Mouse (Mus musculus) embryonic facial prominence, embryonic 12.5 days (tissue): ENCODE results near the gene Parp16. TPM values are rescaled to one million over a fixed set of nuclear protein-coding genes. Genes with fewer than 3 reads are reported as not detected.
"Not testable (repeated sequence)": the region's sequence is repeated elsewhere in the genome, so short reads cannot be mapped to it uniquely, and the experiment has no call there.

Experiments
- ATAC-seq: fragments of 200-750 bp; cut with Nextera tagmentation; 2 replicates; pipeline ENCODE4 v1.8.0; 2017; ENCODE audit not compliant: insufficient number of reproducible peaks, insufficient read depth, low FRiP score, low TSS enrichment
- H3K27ac ChIP-seq: fragments of 300-500 bp; sonication (generic); 2 replicates; pipeline ENCODE4 v1.5.1; 2016; ENCODE audit warnings: mild to moderate bottlenecking
- H3K27me3 ChIP-seq: fragments of 300-500 bp; sonication (generic); 2 replicates; pipeline ENCODE4 v1.6.1; 2016; ENCODE audit warnings: mild to moderate bottlenecking, moderate library complexity
- H3K36me3 ChIP-seq: fragments of 300-500 bp; sonication (generic); 2 replicates; pipeline ENCODE4 v1.6.1; 2016; ENCODE audit warnings: mild to moderate bottlenecking
- H3K4me1 ChIP-seq: fragments of 300-500 bp; sonication (generic); 2 replicates; pipeline ENCODE4 v1.6.1; 2016
- H3K4me2 ChIP-seq: fragments of 300-500 bp; sonication (generic); replicated peaks from 2 replicates; pipeline ENCODE4 v1.6.1; 2016; ENCODE audit warnings: mild to moderate bottlenecking, moderate library complexity
- H3K4me3 ChIP-seq: fragments of 300-500 bp; sonication (generic); 2 replicates; pipeline ENCODE4 v1.5.1; 2016; ENCODE audit warnings: mild to moderate bottlenecking
- H3K9ac ChIP-seq: fragments of 300-500 bp; sonication (generic); 2 replicates; pipeline ENCODE4 v1.6.1; 2016; ENCODE audit warnings: mild to moderate bottlenecking, moderate library complexity
- H3K9me3 ChIP-seq: fragments of 300-500 bp; sonication (generic); 2 replicates; pipeline ENCODE4 v1.6.1; 2016; ENCODE audit warnings: mild to moderate bottlenecking, moderate library complexity
- WGBS: fragments of 180-500 bp; shearing (Covaris S2); methylation state at CpG from one replicate; pipeline ENCODE4 v1.1.7; 2016; 5-methylcytosine and 5-hydroxymethylcytosine counted together
- polyA plus RNA-seq: library from polyadenylated mRNA; unstranded; fragments of >200 nt; fragmentation: Nextera tagmentation; extraction: Ambion mirVana; gene quantifications from 2 replicates; pipeline ENCODE4 v1.2.1, GENCODE M21; 2016

Gene Parp16
- polyA plus RNA-seq, 1 experiment from 2014 or later: 7.1 TPM

DNA sequence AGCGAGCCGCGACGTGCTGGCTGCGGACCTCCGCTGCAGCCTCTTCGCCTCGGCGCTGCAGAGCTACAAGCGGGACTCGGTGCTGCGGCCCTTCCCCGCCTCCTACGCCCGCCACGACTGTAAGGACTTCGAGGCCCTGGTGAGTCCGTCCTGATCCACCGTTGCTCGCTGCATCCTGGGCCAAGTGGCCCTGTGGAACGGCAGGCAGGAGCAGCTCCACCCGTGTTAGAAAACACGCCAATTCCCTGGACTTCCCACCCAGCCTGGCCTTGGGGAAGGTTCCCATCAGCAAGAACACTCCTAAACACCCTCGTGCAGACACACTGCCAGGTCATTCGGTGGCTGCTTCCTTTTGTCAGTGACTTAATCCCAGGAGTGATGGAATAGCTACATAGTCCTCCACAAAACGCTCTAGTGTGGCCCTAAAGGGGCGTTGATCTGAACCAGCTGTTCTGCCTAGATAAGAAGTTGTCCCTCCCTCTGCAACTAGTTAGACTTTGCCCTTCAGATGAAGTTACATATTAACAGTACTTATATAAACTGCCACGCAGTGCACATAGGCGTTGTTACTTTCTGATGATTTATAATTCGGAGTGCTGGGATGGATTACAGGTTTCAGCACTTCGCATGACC lies 20.5 kb downstream of the Parp16 start:
- Histone ChIP-seq H3K36me3 (no peaks in the 10 kb centered on the region), H3K9ac (peak overlapping the region; percentile 79), H3K27ac (peak overlapping the region; percentile 77), H3K27me3 (no peaks in the 10 kb centered on the region), H3K4me3 (peak overlapping the region; percentile 67), H3K4me2 (peak overlapping the region; percentile 83), H3K4me1 (peaks cover 7% of the 10 kb centered on the region), H3K9me3 (no peaks in the 10 kb centered on the region)
- no peak; the same call in 1 of the 2 replicates for ATAC-seq
- WGBS: 9% methylated on average over 31 of the region's 31 CpGs

DNA sequence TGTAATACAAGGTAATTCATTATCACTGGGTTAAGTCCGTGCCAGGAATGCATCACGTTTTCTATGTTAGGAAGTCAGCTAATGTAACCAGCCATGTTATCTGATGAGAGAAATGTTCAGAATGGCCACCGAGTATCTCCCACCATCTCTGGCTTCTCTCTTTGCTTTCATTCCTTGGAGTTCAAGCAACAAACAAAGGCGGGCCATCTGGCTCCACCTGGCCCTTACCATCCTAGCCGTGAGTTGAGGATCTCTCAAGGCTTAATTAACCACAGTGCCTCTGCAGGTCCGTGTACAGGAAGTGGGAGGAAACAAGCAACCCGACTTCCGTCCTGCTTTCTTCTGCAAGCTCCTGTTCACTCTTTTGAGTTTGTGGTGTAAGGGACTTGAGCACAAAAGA lies 21.8 kb downstream of the Parp16 start:
- Histone ChIP-seq H3K4me1 (peaks cover 7% of the 10 kb centered on the region), H3K4me3 (no peak overlapping the region), H3K9me3 (no peaks in the 10 kb centered on the region), H3K36me3 (no peaks in the 10 kb centered on the region), H3K27me3 (no peaks in the 10 kb centered on the region), H3K27ac (no peak overlapping the region), H3K9ac (no peak overlapping the region), H3K4me2 (no peak overlapping the region)
- WGBS: 49% methylated on average over 8 of the region's 8 CpGs
- no peak for ATAC-seq

- Histone ChIP-seq H3K4me1 (peaks cover 7% of the 10 kb centered on the region), H3K36me3 (no peaks in the 10 kb centered on the region), H3K27ac (no peak overlapping the region), H3K9ac (no peak overlapping the region), H3K27me3 (no peaks in the 10 kb centered on the region), H3K4me3 (no peak overlapping the region), H3K4me2 (no peak overlapping the region), H3K9me3 (no peaks in the 10 kb centered on the region)
- WGBS: 51% methylated on average over 6 of the region's 6 CpGs
- ATAC-seq: no peak
Observed at GRCm38 (mm10) chr9:65217661-65218060, 22.5 kb downstream of the Parp16 start.

- Histone ChIP-seq H3K4me3 (no peak overlapping the region), H3K27ac (no peak overlapping the region), H3K36me3 (no peaks in the 10 kb centered on the region), H3K4me1 (peaks cover 7% of the 10 kb centered on the region), H3K9ac (no peak overlapping the region), H3K27me3 (no peaks in the 10 kb centered on the region), H3K4me2 (no peak overlapping the region), H3K9me3 (no peaks in the 10 kb centered on the region)
- no peak for ATAC-seq
- 54% methylated on average over 1 of the region's 1 CpGs for WGBS
Observed at GRCm38 (mm10) chr9:65218916-65219315, 23.8 kb downstream of the Parp16 start.

DNA sequence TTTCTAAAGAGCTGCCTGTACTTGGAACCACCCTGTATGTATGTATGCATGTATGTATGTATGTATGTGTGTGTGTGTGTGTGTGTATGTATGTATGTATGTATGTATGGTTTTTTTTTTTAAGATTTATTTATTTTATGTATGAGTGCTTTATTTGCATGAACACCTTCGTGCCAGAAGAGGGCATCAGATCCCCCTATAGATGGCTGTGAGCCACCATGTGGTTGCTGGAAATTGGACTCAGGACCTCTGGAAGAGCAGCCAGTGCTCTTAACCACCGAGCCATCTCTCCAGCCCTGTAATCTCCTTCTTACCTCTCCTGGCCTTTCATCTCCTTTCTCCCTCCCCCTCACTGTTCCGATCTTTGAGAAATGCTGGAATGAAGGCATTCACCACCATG lies 25.2 kb downstream of the Parp16 start:
- WGBS: 43% methylated on average over 3 of the region's 3 CpGs
- H3K9me3 ChIP-seq, H3K36me3 ChIP-seq, ATAC-seq, H3K27me3 ChIP-seq, H3K4me2 ChIP-seq, H3K27ac ChIP-seq, H3K4me3 ChIP-seq, H3K9ac ChIP-seq, H3K4me1 ChIP-seq: not testable (repeated sequence)

- Histone ChIP-seq H3K27ac (no peak overlapping the region), H3K36me3 (no peaks in the 10 kb centered on the region), H3K4me1 (no peaks in the 10 kb centered on the region), H3K9me3 (no peaks in the 10 kb centered on the region), H3K27me3 (no peaks in the 10 kb centered on the region), H3K4me2 (no peak overlapping the region), H3K4me3 (no peak overlapping the region), H3K9ac (no peak overlapping the region)
- 77% methylated on average over 6 of the region's 6 CpGs for WGBS
- ATAC-seq: no peak
Observed at GRCm38 (mm10) chr9:65223927-65224326, 28.8 kb downstream of the Parp16 start.

GRCm38 (mm10) chr9:65225795-65226194 lies 30.6 kb downstream of the Parp16 start:
- H3K9me3 ChIP-seq: no peaks in the 10 kb centered on the region
- H3K27me3 ChIP-seq: no peaks in the 10 kb centered on the region
- H3K4me2 ChIP-seq: no peak overlapping the region
- no peak for ATAC-seq
- no peaks in the 10 kb centered on the region for H3K36me3 ChIP-seq
- H3K9ac ChIP-seq: no peak overlapping the region
- H3K27ac ChIP-seq: no peak overlapping the region
- WGBS: 38% methylated on average over 4 of the region's 4 CpGs
- H3K4me3 ChIP-seq: no peak overlapping the region
- no peaks in the 10 kb centered on the region for H3K4me1 ChIP-seq

DNA sequence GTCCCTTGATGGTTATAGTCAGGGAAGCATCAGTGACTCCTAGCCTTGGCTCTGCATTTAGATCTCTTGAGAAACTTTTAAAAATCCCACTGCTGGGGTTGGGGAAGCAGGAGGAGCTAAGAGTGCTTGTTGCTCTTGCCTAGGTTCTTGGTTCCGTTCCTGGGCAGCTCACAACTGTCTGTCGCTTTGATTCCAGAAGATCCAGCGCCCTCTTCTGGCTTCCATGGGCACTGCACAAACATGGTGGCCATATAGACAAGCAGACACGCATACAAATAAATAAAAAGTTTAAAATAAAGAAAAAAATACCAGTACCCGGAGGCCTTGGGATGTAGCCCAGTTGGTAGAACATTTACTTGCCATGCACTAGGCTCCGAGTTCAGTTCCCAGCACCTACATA lies 35.1 kb downstream of the Parp16 start:
- H3K9ac ChIP-seq: no peak overlapping the region
- WGBS: 74% methylated on average over 6 of the region's 6 CpGs

GRCm38 (mm10) chr9:65231284-65231683 lies 36.1 kb downstream of the Parp16 start:
- WGBS: 47% methylated on average over 8 of the region's 8 CpGs
- ATAC-seq: no peak
- 0 out of 2 replicates have a peak overlapping the region, but pooled peaks have one; percentile 24 for H3K27ac ChIP-seq

More for the DNA sequence above, 35.1 kb downstream of the Parp16 start:
- Histone ChIP-seq H3K36me3 (no peaks in the 10 kb centered on the region), H3K4me3 (no peak overlapping the region), H3K27me3 (no peaks in the 10 kb centered on the region), H3K9me3 (no peaks in the 10 kb centered on the region), H3K27ac (no peak overlapping the region), H3K4me1 (peaks cover 8% of the 10 kb centered on the region; the same call in 1 of the 2 replicates), H3K4me2 (no peak overlapping the region)
- ATAC-seq: no peak

GRCm38 (mm10) chr9:65233243-65233985 lies 38.3 kb downstream of the Parp16 start:
- 91% methylated on average over 9 of the region's 9 CpGs for WGBS
- no peak for ATAC-seq
- H3K27ac ChIP-seq: no peak overlapping the region

More at GRCm38 (mm10) chr9:65231284-65231683, 36.1 kb downstream of the Parp16 start:
- H3K4me1 ChIP-seq: peaks cover 8% of the 10 kb centered on the region; the same call in 1 of the 2 replicates
- no peaks in the 10 kb centered on the region for H3K36me3 ChIP-seq
- H3K4me2 ChIP-seq: no peak overlapping the region
- no peak overlapping the region for H3K4me3 ChIP-seq
- H3K9ac ChIP-seq: no peak overlapping the region
- H3K27me3 ChIP-seq: no peaks in the 10 kb centered on the region
- H3K9me3 ChIP-seq: no peaks in the 10 kb centered on the region

GRCm38 (mm10) chr9:65234734-65235133 lies 39.6 kb downstream of the Parp16 start:
- Histone ChIP-seq H3K4me2 (no peak overlapping the region), H3K4me1 (peaks cover 8% of the 10 kb centered on the region; the same call in 1 of the 2 replicates), H3K36me3 (0 out of 2 replicates have a peak, but pooled peaks cover 3% of the 10 kb centered on the region), H3K4me3 (no peak overlapping the region), H3K9ac (no peak overlapping the region), H3K27ac (no peak overlapping the region), H3K27me3 (no peaks in the 10 kb centered on the region), H3K9me3 (no peaks in the 10 kb centered on the region)
- no peak for ATAC-seq
- 66% methylated on average over 3 of the region's 3 CpGs for WGBS

More at GRCm38 (mm10) chr9:65233243-65233985, 38.3 kb downstream of the Parp16 start:
- 0 out of 2 replicates have a peak, but pooled peaks cover 3% of the 10 kb centered on the region for H3K36me3 ChIP-seq
- H3K9me3 ChIP-seq: no peaks in the 10 kb centered on the region
- no peak overlapping the region for H3K4me2 ChIP-seq
- no peaks in the 10 kb centered on the region for H3K27me3 ChIP-seq
- H3K4me1 ChIP-seq: peaks cover 8% of the 10 kb centered on the region; the same call in 1 of the 2 replicates
- H3K9ac ChIP-seq: no peak overlapping the region
- no peak overlapping the region for H3K4me3 ChIP-seq

DNA sequence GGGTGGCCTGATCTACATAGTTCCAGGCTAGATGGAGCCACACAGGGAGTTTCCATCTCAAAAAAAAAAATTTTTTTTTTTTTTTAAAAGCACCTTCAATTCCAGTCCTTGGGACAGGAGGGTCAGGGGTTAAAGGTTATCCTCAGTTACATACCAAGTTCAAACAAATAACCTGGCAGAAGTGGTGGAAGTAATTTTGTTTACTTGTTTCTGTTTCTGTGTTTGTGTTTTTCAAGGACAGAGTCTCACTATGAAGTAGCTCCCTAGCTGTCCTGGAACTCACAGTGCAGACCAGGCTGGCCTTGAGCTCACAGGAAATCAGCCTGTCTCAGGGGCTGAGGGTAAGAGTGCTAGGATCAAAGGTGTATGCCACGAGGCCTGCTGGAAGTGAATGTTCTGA lies 40.4 kb downstream of the Parp16 start:
- no peak overlapping the region for H3K4me2 ChIP-seq
- 0 out of 2 replicates have a peak, but pooled peaks cover 3% of the 10 kb centered on the region for H3K36me3 ChIP-seq
- no peaks in the 10 kb centered on the region for H3K27me3 ChIP-seq
- ATAC-seq: no peak
- H3K4me1 ChIP-seq: peaks cover 8% of the 10 kb centered on the region; the same call in 1 of the 2 replicates
- H3K9me3 ChIP-seq: no peaks in the 10 kb centered on the region
- no peak overlapping the region for H3K4me3 ChIP-seq
- H3K9ac ChIP-seq: no peak overlapping the region
- 31% methylated on average over 1 of the region's 1 CpGs for WGBS
- H3K27ac ChIP-seq: no peak overlapping the region
